Mouse (Mus musculus) midbrain, embryonic 14.5 days (tissue): Measurements from ENCODE around the gene Rab3c. TPM values are rescaled to one million over a fixed set of nuclear protein-coding genes. Genes with fewer than 3 reads are reported as not detected.

Experiments used
- ATAC-seq: fragments of 200-750 bp; cut with Nextera tagmentation; 2 replicates; pipeline ENCODE4 v1.8.0; 2017; ENCODE audit warnings: moderate number of reproducible peaks, moderate library complexity; ENCODE audit not compliant: low FRiP score, low TSS enrichment
- DNase-seq: peaks from one replicate; pipeline ENCODE4 v3.0.0-alpha.2; 2015
- H3K27ac ChIP-seq: fragments of 300-500 bp; sonication (generic); replicated peaks from 2 replicates; pipeline ENCODE4 v1.5.1; 2014; ENCODE audit warnings: mild to moderate bottlenecking, low read depth, low read length, moderate library complexity
- H3K27me3 ChIP-seq: fragments of 300-500 bp; sonication (generic); 2 replicates; pipeline ENCODE4 v1.6.1; 2014; ENCODE audit warnings: low read length, control low read depth, mixed read lengths; ENCODE audit not compliant: control insufficient read depth, insufficient read depth
- H3K36me3 ChIP-seq: fragments of 300-500 bp; sonication (generic); 2 replicates; pipeline ENCODE4 v1.6.1; 2014; ENCODE audit warnings: low read length, control low read depth; ENCODE audit not compliant: control insufficient read depth, insufficient read depth
- H3K4me1 ChIP-seq: fragments of 300-500 bp; sonication (generic); 2 replicates; pipeline ENCODE4 v1.6.1; 2014; ENCODE audit warnings: mild to moderate bottlenecking, antibody characterized with exemption, low read length, control low read depth; ENCODE audit not compliant: control insufficient read depth, insufficient read depth
- H3K4me2 ChIP-seq: fragments of 300-500 bp; sonication (generic); 2 replicates; pipeline ENCODE4 v1.6.1; 2014; ENCODE audit warnings: mild to moderate bottlenecking, low read length, moderate library complexity
- H3K4me3 ChIP-seq: fragments of 300-500 bp; sonication (generic); replicated peaks from 2 replicates; pipeline ENCODE4 v1.5.1; 2014; ENCODE audit warnings: low read depth, low read length
- H3K9ac ChIP-seq: fragments of 300-500 bp; sonication (generic); replicated peaks from 2 replicates; pipeline ENCODE4 v1.6.1; 2014; ENCODE audit warnings: mild to moderate bottlenecking, low read length, moderate library complexity
- H3K9me3 ChIP-seq: fragments of 300-500 bp; sonication (generic); 2 replicates; pipeline ENCODE4 v1.6.1; 2016; ENCODE audit warnings: low read length, control low read depth, mixed read lengths; ENCODE audit not compliant: control insufficient read depth
- WGBS: fragments of 180-500 bp; shearing (Covaris S2); extraction: QIAGEN DNeasy Blood & Tissue Kit; methylation state at CpG from one replicate; pipeline ENCODE4 v1.1.7; 2014; 5-methylcytosine and 5-hydroxymethylcytosine counted together
- polyA plus RNA-seq: library from polyadenylated mRNA; unstranded; fragments of >200 nt; fragmentation: Nextera tagmentation; extraction: Ambion mirVana; gene quantifications from 2 replicates; pipeline ENCODE4 v1.2.1, GENCODE M21; 2014

Gene Rab3c
- polyA plus RNA-seq, 1 experiment from 2014 or later: 207 TPM

- WGBS: under 1% methylated on average over 17 of the region's 17 CpGs
- Histone ChIP-seq H3K36me3 (no peaks in the 10 kb centered on the region), H3K9ac (peak overlapping the region; percentile 65), H3K4me3 (peak overlapping the region; percentile 35), H3K27me3 (no peaks in the 10 kb centered on the region), H3K9me3 (no peaks in the 10 kb centered on the region), H3K27ac (peak overlapping the region; percentile 89), H3K4me1 (peaks cover 9% of the 10 kb centered on the region), H3K4me2 (peak overlapping the region; percentile 55)
- DNase-seq (peak; percentile 95), ATAC-seq (peak; percentile 82)
Observed at GRCm38 (mm10) chr13:110018431-110018901, 262.3 kb downstream of the Rab3c start.

DNA sequence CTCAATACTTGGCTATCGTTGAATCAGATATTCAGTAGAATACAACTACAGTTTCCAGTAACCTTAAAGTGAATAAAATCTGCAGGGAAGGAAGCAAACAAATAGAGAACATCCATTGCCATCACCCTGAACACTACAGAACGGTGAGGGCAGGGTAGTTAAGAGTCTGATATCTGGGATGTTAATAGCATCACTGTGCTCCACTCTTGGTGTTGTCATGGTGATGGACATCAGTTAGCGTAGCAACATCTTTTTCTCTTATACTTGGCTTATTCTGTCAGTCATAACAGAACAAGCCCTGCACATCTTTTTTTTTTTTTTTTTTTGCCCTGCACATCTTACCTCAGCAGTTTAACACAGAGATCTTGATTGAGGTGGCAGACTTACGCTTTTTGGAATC is 268.8 kb downstream of the Rab3c start:
- Histone ChIP-seq H3K9ac (no peak overlapping the region), H3K4me3 (no peak overlapping the region), H3K4me2 (no peak overlapping the region), H3K27me3 (no peaks in the 10 kb centered on the region), H3K9me3 (no peaks in the 10 kb centered on the region), H3K4me1 (peaks cover 19% of the 10 kb centered on the region), H3K27ac (peak overlapping the region; percentile 53), H3K36me3 (no peaks in the 10 kb centered on the region)
- DNase-seq (peak; percentile 50), ATAC-seq (no peak)
- 70% methylated on average over 4 of the region's 4 CpGs for WGBS

- Histone ChIP-seq H3K27me3 (no peaks in the 10 kb centered on the region), H3K4me3 (no peak overlapping the region), H3K36me3 (no peaks in the 10 kb centered on the region), H3K4me1 (peaks cover 19% of the 10 kb centered on the region), H3K9ac (no peak overlapping the region), H3K4me2 (no peak overlapping the region), H3K27ac (no peak overlapping the region), H3K9me3 (no peaks in the 10 kb centered on the region)
- WGBS: 52% methylated on average over 6 of the region's 6 CpGs
- ATAC-seq (no peak), DNase-seq (no peak)
Observed at GRCm38 (mm10) chr13:110010876-110011275, 269.9 kb downstream of the Rab3c start.

GRCm38 (mm10) chr13:110008539-110008938 is 272.3 kb downstream of the Rab3c start:
- ATAC-seq (peak; percentile 70), DNase-seq (peak; percentile 84)
- 8% methylated on average over 8 of the region's 8 CpGs for WGBS
- H3K4me1 ChIP-seq: peaks cover 19% of the 10 kb centered on the region
- H3K4me2 ChIP-seq: 0 out of 2 replicates have a peak overlapping the region, but pooled peaks have one; percentile 0
- no peaks in the 10 kb centered on the region for H3K27me3 ChIP-seq
- H3K36me3 ChIP-seq: no peaks in the 10 kb centered on the region
- no peak overlapping the region for H3K9ac ChIP-seq
- H3K9me3 ChIP-seq: no peaks in the 10 kb centered on the region
- peak overlapping the region; percentile 43 for H3K27ac ChIP-seq
- no peak overlapping the region for H3K4me3 ChIP-seq

DNA sequence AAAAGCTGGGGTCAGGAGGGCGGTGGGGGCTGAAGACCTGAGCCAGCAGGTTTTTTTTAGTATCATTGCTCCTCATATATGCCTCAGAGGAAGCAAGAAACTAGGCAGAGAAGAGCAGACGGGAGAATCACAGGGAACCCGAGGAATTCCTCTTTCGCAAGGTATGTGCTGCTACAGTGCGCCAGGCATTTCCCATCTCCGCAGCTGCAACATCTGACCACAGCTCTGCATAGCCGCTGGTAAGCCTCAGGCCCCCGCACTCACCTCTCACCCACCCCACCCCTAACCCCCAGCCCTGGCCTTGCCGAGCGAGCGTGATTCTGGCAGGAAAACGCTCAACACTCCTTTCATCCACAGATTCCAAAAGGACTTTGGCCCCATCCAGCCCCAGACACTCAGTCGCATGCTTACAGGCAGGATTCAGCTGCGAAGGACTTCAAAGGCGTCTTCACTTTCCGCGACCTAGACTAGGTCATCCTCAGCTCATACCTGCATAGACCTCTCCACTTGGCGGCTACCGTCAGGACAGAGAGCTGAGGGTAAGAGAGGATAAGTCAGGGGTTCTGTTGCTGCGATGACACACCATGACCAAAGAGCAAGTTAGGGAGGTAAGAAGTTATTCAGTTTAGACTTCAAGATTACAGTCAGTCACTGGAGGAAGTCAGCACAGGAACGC is 274.6 kb downstream of the Rab3c start:
- ATAC-seq (no peak), DNase-seq (no peak)
- Histone ChIP-seq H3K27ac (no peak overlapping the region), H3K27me3 (no peaks in the 10 kb centered on the region), H3K4me1 (peaks cover 7% of the 10 kb centered on the region; the same call in 1 of the 2 replicates), H3K9me3 (no peaks in the 10 kb centered on the region), H3K4me3 (no peak overlapping the region), H3K4me2 (no peak overlapping the region), H3K9ac (no peak overlapping the region), H3K36me3 (no peaks in the 10 kb centered on the region)
- 59% methylated on average over 21 of the region's 21 CpGs for WGBS

Other genes starting within 250 kb of the Rab3c start
- gene Gapt, start 76.2 kb upstream of the Rab3c start, polyA plus RNA-seq: 0.11 TPM in 1 of 2 replicates, not detected in the other
- gene Plk2, start 114.0 kb upstream of the Rab3c start, polyA plus RNA-seq: 147 and 196 TPM in 2 replicates